Mouse (Mus musculus) lung, embryonic 16.5 days (tissue): Measurements from ENCODE around the gene Polr1d. TPM values are rescaled to one million over a fixed set of nuclear protein-coding genes. Genes with fewer than 3 reads are reported as not detected.

Experiments used
- ATAC-seq: fragments of 200-750 bp; cut with Nextera tagmentation; 2 replicates; pipeline ENCODE4 v1.8.0; 2017; ENCODE audit warnings: low read depth, mild to moderate bottlenecking, moderate library complexity
- H3K27ac ChIP-seq: fragments of 300-500 bp; sonication (generic); 2 replicates; pipeline ENCODE4 v1.5.1; 2014; ENCODE audit warnings: mild to moderate bottlenecking, control low read depth, low read length
- H3K27me3 ChIP-seq: fragments of 300-500 bp; sonication (generic); 2 replicates; pipeline ENCODE4 v1.6.1; 2014; ENCODE audit warnings: low read depth, low read length, mixed read lengths; ENCODE audit not compliant: control insufficient read depth, insufficient read depth
- H3K36me3 ChIP-seq: fragments of 300-500 bp; sonication (generic); 2 replicates; pipeline ENCODE4 v1.6.1; 2014; ENCODE audit warnings: low read length; ENCODE audit not compliant: control insufficient read depth, insufficient read depth
- H3K4me1 ChIP-seq: fragments of 300-500 bp; sonication (generic); replicated peaks from 2 replicates; pipeline ENCODE4 v1.6.1; 2014; ENCODE audit warnings: low read length, mixed read lengths; ENCODE audit not compliant: control insufficient read depth, insufficient read depth
- H3K4me2 ChIP-seq: fragments of 300-500 bp; sonication (generic); 2 replicates; pipeline ENCODE4 v1.6.1; 2014; ENCODE audit warnings: low read depth, low read length, control low read depth
- H3K4me3 ChIP-seq: fragments of 300-500 bp; sonication (generic); 2 replicates; pipeline ENCODE4 v1.5.1; 2014; ENCODE audit warnings: mild to moderate bottlenecking, low read length, control low read depth
- H3K9ac ChIP-seq: fragments of 300-500 bp; sonication (generic); 2 replicates; pipeline ENCODE4 v1.6.1; 2014; ENCODE audit warnings: low read length, control low read depth
- H3K9me3 ChIP-seq: fragments of 300-500 bp; sonication (generic); 2 replicates; pipeline ENCODE4 v1.6.1; 2016; ENCODE audit warnings: low read length; ENCODE audit not compliant: control insufficient read depth
- WGBS: fragments of 180-500 bp; shearing (Covaris S2); extraction: QIAGEN DNeasy Blood & Tissue Kit; methylation state at CpG from one replicate; pipeline ENCODE4 v1.1.7; 2014; 5-methylcytosine and 5-hydroxymethylcytosine counted together
- polyA plus RNA-seq: library from polyadenylated mRNA; unstranded; fragments of >200 nt; fragmentation: Nextera tagmentation; extraction: Ambion mirVana; gene quantifications from 2 replicates; pipeline ENCODE4 v1.2.1, GENCODE M21; 2015

Polr1d gene
- polyA plus RNA-seq, 1 experiment from 2014 or later, result 118 TPM

GRCm38 (mm10) chr5:147094296-147094695, 17.4 kb downstream of the Polr1d start:
- 73% methylated on average over 6 of the region's 6 CpGs for WGBS
- Histone ChIP-seq H3K36me3 (no peaks in the 10 kb centered on the region; the same call in 1 of the 2 replicates), H3K9ac (no peak overlapping the region), H3K4me3 (no peak overlapping the region), H3K9me3 (no peaks in the 10 kb centered on the region), H3K27me3 (no peaks in the 10 kb centered on the region), H3K27ac (no peak overlapping the region), H3K4me2 (no peak overlapping the region), H3K4me1 (peaks cover 7% of the 10 kb centered on the region; the same call in 1 of the 2 replicates)
- ATAC-seq, result no peak

GRCm38 (mm10) chr5:147096586-147096985, 19.7 kb downstream of the Polr1d start:
- Histone ChIP-seq H3K27ac (no peak overlapping the region), H3K4me2 (no peak overlapping the region), H3K36me3 (no peaks in the 10 kb centered on the region; the same call in 1 of the 2 replicates), H3K4me3 (no peak overlapping the region), H3K9me3 (no peaks in the 10 kb centered on the region), H3K4me1 (0 out of 2 replicates have a peak, but pooled peaks cover 2% of the 10 kb centered on the region), H3K27me3 (no peaks in the 10 kb centered on the region), H3K9ac (no peak overlapping the region)
- no peak for ATAC-seq
- 95% methylated on average over 4 of the region's 4 CpGs for WGBS

- 87% methylated on average over 7 of the region's 7 CpGs for WGBS
- no peak overlapping the region for H3K9ac ChIP-seq
- H3K4me1 ChIP-seq, result 0 out of 2 replicates have a peak, but pooled peaks cover 2% of the 10 kb centered on the region
- H3K9me3 ChIP-seq, result no peaks in the 10 kb centered on the region
- H3K4me3 ChIP-seq, result no peak overlapping the region
- no peaks in the 10 kb centered on the region for H3K27me3 ChIP-seq
- no peak overlapping the region for H3K27ac ChIP-seq
- H3K36me3 ChIP-seq, result peaks cover 3% of the 10 kb centered on the region; the same call in 1 of the 2 replicates
- H3K4me2 ChIP-seq, result no peak overlapping the region
- no peak for ATAC-seq
Observed at GRCm38 (mm10) chr5:147098667-147099066, 21.8 kb downstream of the Polr1d start.

GRCm38 (mm10) chr5:147100180-147100579, 23.3 kb downstream of the Polr1d start:
- Histone ChIP-seq H3K27ac (no peak overlapping the region), H3K4me2 (no peak overlapping the region), H3K36me3 (peaks cover 6% of the 10 kb centered on the region; the same call in 1 of the 2 replicates), H3K4me3 (no peak overlapping the region), H3K4me1 (no peaks in the 10 kb centered on the region), H3K9me3 (no peaks in the 10 kb centered on the region), H3K27me3 (no peaks in the 10 kb centered on the region), H3K9ac (no peak overlapping the region)
- no peak for ATAC-seq
- WGBS, result 79% methylated on average over 2 of the region's 2 CpGs

GRCm38 (mm10) chr5:147102295-147102694, 25.4 kb downstream of the Polr1d start:
- Histone ChIP-seq H3K4me2 (no peak overlapping the region), H3K9me3 (no peaks in the 10 kb centered on the region), H3K27me3 (no peaks in the 10 kb centered on the region), H3K9ac (no peak overlapping the region), H3K4me1 (no peaks in the 10 kb centered on the region), H3K27ac (no peak overlapping the region), H3K4me3 (no peak overlapping the region), H3K36me3 (peaks cover 11% of the 10 kb centered on the region)
- 89% methylated on average over 6 of the region's 6 CpGs for WGBS
- ATAC-seq, result no peak

- 93% methylated on average over 3 of the region's 3 CpGs for whole genome bisulfite sequencing
- Histone ChIP-seq H3K9me3 (no peaks in the 10 kb centered on the region), H3K4me3 (no peak overlapping the region), H3K36me3 (peaks cover 21% of the 10 kb centered on the region), H3K27ac (no peak overlapping the region), H3K9ac (no peak overlapping the region), H3K4me1 (no peaks in the 10 kb centered on the region), H3K4me2 (no peak overlapping the region), H3K27me3 (no peaks in the 10 kb centered on the region)
- no peak for ATAC-seq
Observed at GRCm38 (mm10) chr5:147107276-147107675, 30.4 kb downstream of the Polr1d start.

- Histone ChIP-seq H3K4me1 (no peaks in the 10 kb centered on the region), H3K4me3 (no peak overlapping the region), H3K4me2 (no peak overlapping the region)
Observed at GRCm38 (mm10) chr5:147108861-147109591, 32.2 kb downstream of the Polr1d start.

GRCm38 (mm10) chr5:147114738-147115137, 37.9 kb downstream of the Polr1d start:
- ATAC-seq, result no peak
- Histone ChIP-seq H3K4me3 (no peak overlapping the region), H3K36me3 (peaks cover 17% of the 10 kb centered on the region), H3K27me3 (no peaks in the 10 kb centered on the region), H3K9me3 (no peaks in the 10 kb centered on the region), H3K9ac (no peak overlapping the region), H3K4me2 (no peak overlapping the region), H3K27ac (no peak overlapping the region), H3K4me1 (no peaks in the 10 kb centered on the region)
- WGBS, result 78% methylated on average over 7 of the region's 7 CpGs

More at GRCm38 (mm10) chr5:147108861-147109591, 32.2 kb downstream of the Polr1d start:
- Histone ChIP-seq H3K9ac (no peak overlapping the region), H3K27ac (no peak overlapping the region), H3K27me3 (no peaks in the 10 kb centered on the region), H3K36me3 (peaks cover 28% of the 10 kb centered on the region), H3K9me3 (no peaks in the 10 kb centered on the region)
- no peak for ATAC-seq
- WGBS, result 87% methylated on average over 13 of the region's 13 CpGs

- WGBS, result 86% methylated on average over 4 of the region's 4 CpGs
- Histone ChIP-seq H3K27ac (no peak overlapping the region), H3K36me3 (peaks cover 17% of the 10 kb centered on the region), H3K4me1 (no peaks in the 10 kb centered on the region), H3K4me2 (no peak overlapping the region), H3K9ac (no peak overlapping the region), H3K27me3 (no peaks in the 10 kb centered on the region), H3K9me3 (no peaks in the 10 kb centered on the region), H3K4me3 (no peak overlapping the region)
- ATAC-seq, result no peak
Observed at GRCm38 (mm10) chr5:147115631-147116030, 38.8 kb downstream of the Polr1d start.
